Mouse (Mus musculus) lung, embryonic 16.5 days (tissue): Measurements from ENCODE around the gene Rfk. TPM values are rescaled to one million over a fixed set of nuclear protein-coding genes. Genes with fewer than 3 reads are reported as not detected.
A peak's percentile ranks its signal among the peaks of the same experiment; 100 is the strongest.

Source experiments
- ATAC-seq: fragments of 200-750 bp; cut with Nextera tagmentation; 2 replicates; pipeline ENCODE4 v1.8.0; 2017; ENCODE audit warnings: low read depth, mild to moderate bottlenecking, moderate library complexity
- H3K27ac ChIP-seq: fragments of 300-500 bp; sonication (generic); 2 replicates; pipeline ENCODE4 v1.5.1; 2014; ENCODE audit warnings: mild to moderate bottlenecking, control low read depth, low read length
- H3K27me3 ChIP-seq: fragments of 300-500 bp; sonication (generic); 2 replicates; pipeline ENCODE4 v1.6.1; 2014; ENCODE audit warnings: low read depth, low read length, mixed read lengths; ENCODE audit not compliant: control insufficient read depth, insufficient read depth
- H3K36me3 ChIP-seq: fragments of 300-500 bp; sonication (generic); 2 replicates; pipeline ENCODE4 v1.6.1; 2014; ENCODE audit warnings: low read length; ENCODE audit not compliant: control insufficient read depth, insufficient read depth
- H3K4me1 ChIP-seq: fragments of 300-500 bp; sonication (generic); replicated peaks from 2 replicates; pipeline ENCODE4 v1.6.1; 2014; ENCODE audit warnings: low read length, mixed read lengths; ENCODE audit not compliant: control insufficient read depth, insufficient read depth
- H3K4me2 ChIP-seq: fragments of 300-500 bp; sonication (generic); 2 replicates; pipeline ENCODE4 v1.6.1; 2014; ENCODE audit warnings: low read depth, low read length, control low read depth
- H3K4me3 ChIP-seq: fragments of 300-500 bp; sonication (generic); 2 replicates; pipeline ENCODE4 v1.5.1; 2014; ENCODE audit warnings: mild to moderate bottlenecking, low read length, control low read depth
- H3K9ac ChIP-seq: fragments of 300-500 bp; sonication (generic); 2 replicates; pipeline ENCODE4 v1.6.1; 2014; ENCODE audit warnings: low read length, control low read depth
- H3K9me3 ChIP-seq: fragments of 300-500 bp; sonication (generic); 2 replicates; pipeline ENCODE4 v1.6.1; 2016; ENCODE audit warnings: low read length; ENCODE audit not compliant: control insufficient read depth
- WGBS: fragments of 180-500 bp; shearing (Covaris S2); extraction: QIAGEN DNeasy Blood & Tissue Kit; methylation state at CpG from one replicate; pipeline ENCODE4 v1.1.7; 2014; 5-methylcytosine and 5-hydroxymethylcytosine counted together
- polyA plus RNA-seq: library from polyadenylated mRNA; unstranded; fragments of >200 nt; fragmentation: Nextera tagmentation; extraction: Ambion mirVana; gene quantifications from 2 replicates; pipeline ENCODE4 v1.2.1, GENCODE M21; 2015

Rfk gene
- 65.2 and 71.1 TPM in 2 replicates for polyA plus RNA-seq

DNA sequence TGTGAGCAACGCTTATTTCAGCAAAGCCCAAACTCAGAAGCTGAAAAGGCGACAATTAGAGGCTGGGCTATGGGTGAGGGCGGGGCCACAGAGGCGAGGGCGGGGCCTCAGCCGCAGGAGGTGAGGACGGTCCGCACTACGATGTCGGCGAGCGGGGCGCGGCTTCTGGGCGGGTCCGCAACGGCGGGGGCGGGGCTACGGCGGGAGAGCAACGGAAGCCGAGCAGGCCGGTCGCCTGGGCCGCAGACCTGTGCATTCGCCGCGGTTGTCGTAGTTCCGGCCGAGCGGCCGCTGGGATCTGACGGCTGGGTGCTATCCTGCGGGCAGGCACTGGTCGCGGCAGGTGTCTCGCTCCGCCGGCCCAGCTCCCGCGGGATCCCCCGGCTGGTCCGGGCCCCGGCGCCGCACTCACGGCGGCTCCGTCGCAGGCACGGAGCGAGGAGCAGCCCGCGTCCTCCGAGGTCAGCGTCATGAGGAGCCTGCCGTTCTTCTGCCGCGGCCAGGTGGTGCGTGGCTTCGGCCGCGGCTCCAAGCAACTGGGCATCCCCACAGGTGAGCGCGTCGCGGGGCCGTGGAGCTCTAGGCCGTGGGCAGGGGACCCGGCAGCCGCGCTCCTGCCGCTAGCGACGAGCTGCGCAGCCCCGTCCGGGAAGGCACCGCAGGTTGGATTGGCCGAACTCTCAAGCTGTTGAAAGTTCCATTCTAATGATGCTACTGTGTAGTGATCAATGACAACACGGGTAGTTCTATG, at the start of gene Rfk:
Gene Rfk (plus strand): TSS at position 203 of the 751 bp plus-strand sequence.
- Histone ChIP-seq H3K36me3 (peaks cover 3% of the 10 kb centered on the region; the same call in 1 of the 2 replicates), H3K4me3 (peak within 1 kb of the TSS; percentile 67), H3K9me3 (no peaks in the 10 kb centered on the region), H3K4me1 (peaks cover 14% of the 10 kb centered on the region), H3K9ac (peak within 1 kb of the TSS; percentile 85), H3K27me3 (no peaks in the 10 kb centered on the region; the same call in 1 of the 2 replicates), H3K27ac (peak within 1 kb of the TSS; percentile 51), H3K4me2 (peak within 1 kb of the TSS; percentile 67)
- WGBS = under 1% methylated on average over 80 of the region's 83 CpGs
- ATAC-seq = peak; percentile 98

DNA sequence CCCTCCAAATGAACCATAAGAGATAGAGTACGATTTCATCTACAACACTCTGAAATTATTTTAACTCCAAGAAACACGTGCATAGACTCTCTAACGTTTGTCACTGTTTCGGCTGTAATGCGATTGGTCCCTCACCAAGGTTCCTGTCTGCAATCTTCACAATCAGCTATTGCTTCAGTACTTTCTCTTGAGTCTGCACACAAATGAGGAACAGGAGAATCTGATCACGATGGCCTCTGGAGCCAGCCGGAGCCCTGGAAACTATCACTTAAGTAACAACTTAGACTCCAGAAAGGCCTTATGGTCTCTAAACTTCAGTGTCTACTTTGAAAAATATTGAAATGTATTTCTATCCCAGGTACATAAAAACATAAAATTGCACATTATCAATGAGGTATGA, 49.0 kb upstream of the Rfk start:
- ATAC-seq = no peak
- no peak overlapping the region for H3K9ac ChIP-seq
- WGBS = 84% methylated on average over 7 of the region's 7 CpGs
- H3K27ac ChIP-seq = no peak overlapping the region
- H3K9me3 ChIP-seq = no peaks in the 10 kb centered on the region
- H3K36me3 ChIP-seq = no peaks in the 10 kb centered on the region
- H3K4me1 ChIP-seq = no peaks in the 10 kb centered on the region
- no peak overlapping the region for H3K4me2 ChIP-seq
- H3K27me3 ChIP-seq = no peaks in the 10 kb centered on the region
- H3K4me3 ChIP-seq = no peak overlapping the region

DNA sequence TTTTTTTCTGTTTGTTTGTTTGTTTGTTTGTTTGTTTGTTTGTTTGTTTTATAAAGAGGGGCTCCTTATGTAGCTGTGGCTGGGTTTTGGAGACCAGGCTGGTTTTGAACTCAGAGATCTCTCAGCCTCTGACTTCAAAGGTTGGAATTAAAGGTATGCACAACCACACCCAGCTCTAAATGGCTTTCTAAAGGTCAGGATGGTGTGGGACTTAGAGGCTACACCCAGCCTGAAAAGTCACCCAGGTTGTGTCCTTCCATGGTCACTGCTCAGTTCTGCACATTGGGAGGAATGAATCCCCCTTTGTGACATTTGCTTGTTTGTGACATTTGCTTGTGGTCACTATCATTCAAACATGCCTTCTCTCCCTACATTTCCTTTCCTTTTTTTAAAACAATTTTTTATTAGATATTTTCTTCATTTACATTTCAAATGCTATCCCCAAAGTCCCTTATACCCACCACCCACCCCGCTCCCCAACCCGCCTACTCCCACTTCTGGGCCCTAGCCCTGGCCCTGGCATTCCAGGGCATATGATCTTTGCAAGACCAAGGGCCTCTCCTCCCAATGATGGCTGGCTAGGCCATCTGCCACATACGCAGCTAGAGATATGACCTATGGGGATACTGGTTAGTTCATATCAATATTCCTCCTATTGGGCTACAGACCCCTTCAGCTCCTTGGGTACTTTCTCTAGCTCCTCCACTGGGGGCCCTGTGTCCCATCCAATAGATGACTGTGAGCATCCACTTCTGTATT, 46.9 kb upstream of the Rfk start:
- H3K36me3 ChIP-seq = no peaks in the 10 kb centered on the region
- WGBS = 94% methylated on average over 3 of the region's 3 CpGs
- no peak overlapping the region for H3K27ac ChIP-seq
- no peaks in the 10 kb centered on the region for H3K4me1 ChIP-seq
- ATAC-seq = no peak
- no peak overlapping the region for H3K4me2 ChIP-seq
- H3K4me3 ChIP-seq = no peak overlapping the region
- no peak overlapping the region for H3K9ac ChIP-seq
- H3K27me3 ChIP-seq = no peaks in the 10 kb centered on the region
- H3K9me3 ChIP-seq = no peaks in the 10 kb centered on the region

DNA sequence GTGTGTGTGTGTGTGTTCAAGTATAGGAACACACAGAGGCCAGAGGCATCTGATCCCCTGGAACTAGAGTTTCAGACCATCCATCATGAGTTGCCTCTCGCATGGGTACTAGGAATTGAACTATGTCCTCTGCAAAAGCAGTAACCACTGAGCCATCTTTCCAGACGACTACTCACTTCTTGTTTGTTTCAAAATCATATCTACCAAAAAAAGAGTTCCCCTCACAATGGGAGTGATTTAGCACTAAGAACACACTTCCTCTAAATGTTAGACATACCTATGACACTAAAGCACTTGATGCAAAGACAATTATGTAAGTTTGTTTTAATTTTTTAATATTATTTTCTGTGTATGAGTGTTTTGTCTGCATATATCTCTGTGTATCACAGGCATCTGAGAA, 46.0 kb upstream of the Rfk start:
- 81% methylated on average over 2 of the region's 2 CpGs for WGBS
- Histone ChIP-seq H3K36me3 (no peaks in the 10 kb centered on the region), H3K4me1 (no peaks in the 10 kb centered on the region), H3K27ac (no peak overlapping the region), H3K4me2 (no peak overlapping the region), H3K27me3 (no peaks in the 10 kb centered on the region), H3K9me3 (no peaks in the 10 kb centered on the region), H3K9ac (no peak overlapping the region), H3K4me3 (no peak overlapping the region)
- ATAC-seq = no peak

DNA sequence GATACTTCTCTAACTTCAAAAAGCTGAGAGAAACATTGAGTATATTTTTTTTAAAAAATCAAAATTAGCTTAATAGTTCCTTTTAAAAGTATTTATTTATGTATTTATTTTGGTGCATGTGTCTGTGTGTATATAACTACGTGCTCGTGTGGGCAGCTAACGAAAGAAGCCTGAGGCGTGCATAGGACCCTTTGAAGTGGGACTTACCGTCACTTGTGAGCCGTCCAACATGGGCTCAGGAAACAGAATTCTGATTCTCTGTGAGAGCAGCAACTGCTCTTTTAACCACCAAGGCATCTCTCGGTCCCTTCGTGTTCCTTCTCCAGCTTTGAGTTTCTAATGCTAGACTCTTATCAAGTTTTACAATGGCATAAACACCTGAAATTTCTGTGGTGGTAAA, 40.1 kb upstream of the Rfk start:
- Histone ChIP-seq H3K4me3 (no peak overlapping the region), H3K9me3 (no peaks in the 10 kb centered on the region), H3K27me3 (no peaks in the 10 kb centered on the region; the same call in 1 of the 2 replicates), H3K4me1 (0 out of 2 replicates have a peak, but pooled peaks cover 5% of the 10 kb centered on the region), H3K4me2 (no peak overlapping the region), H3K36me3 (no peaks in the 10 kb centered on the region), H3K27ac (no peak overlapping the region), H3K9ac (no peak overlapping the region)
- no peak for ATAC-seq
- WGBS = 73% methylated on average over 8 of the region's 8 CpGs

DNA sequence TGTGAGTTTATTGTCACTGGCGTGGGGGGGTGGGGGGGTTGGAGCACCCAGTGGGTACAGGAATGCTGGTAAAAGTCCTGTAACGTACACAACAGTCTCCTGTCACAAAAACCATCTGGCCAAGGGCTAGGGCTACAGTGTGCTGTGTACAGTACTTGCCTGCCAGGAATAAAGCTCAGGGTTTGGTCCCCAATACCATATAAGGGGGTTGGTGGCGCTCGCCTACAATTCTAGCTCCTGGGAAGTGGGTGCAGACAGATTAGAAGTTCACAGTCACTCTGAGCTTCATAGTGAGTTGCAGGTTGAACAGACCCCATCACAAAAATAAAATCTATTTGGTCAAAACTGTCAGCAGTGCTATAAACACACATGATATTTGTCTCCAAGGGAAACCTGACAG, 39.5 kb upstream of the Rfk start:
- Histone ChIP-seq H3K27ac (no peak overlapping the region), H3K9me3 (no peaks in the 10 kb centered on the region), H3K36me3 (no peaks in the 10 kb centered on the region), H3K9ac (no peak overlapping the region), H3K4me2 (no peak overlapping the region), H3K27me3 (no peaks in the 10 kb centered on the region; the same call in 1 of the 2 replicates), H3K4me3 (no peak overlapping the region), H3K4me1 (0 out of 2 replicates have a peak, but pooled peaks cover 5% of the 10 kb centered on the region)
- ATAC-seq = no peak
- 64% methylated on average over 4 of the region's 4 CpGs for WGBS

DNA sequence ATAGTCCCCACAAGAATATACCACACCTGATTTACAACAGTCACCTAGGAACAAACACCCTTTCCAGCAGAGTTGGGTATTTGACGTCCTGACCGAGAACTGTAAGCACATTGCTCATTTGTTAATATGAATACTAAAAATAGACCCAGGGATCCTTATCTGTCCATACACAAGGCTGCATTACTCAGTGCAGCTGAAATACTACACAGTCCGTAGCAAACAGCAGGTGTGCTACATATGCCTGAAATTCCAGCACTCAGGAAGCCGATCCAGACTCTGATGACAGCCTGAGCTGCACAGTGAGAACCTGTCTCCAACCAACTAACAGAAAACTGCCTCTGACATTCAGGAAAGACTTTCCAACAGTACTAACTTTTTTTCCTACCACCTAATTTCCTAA, 39.0 kb upstream of the Rfk start:
- Histone ChIP-seq H3K4me2 (no peak overlapping the region), H3K27ac (no peak overlapping the region), H3K9ac (no peak overlapping the region), H3K4me1 (0 out of 2 replicates have a peak, but pooled peaks cover 5% of the 10 kb centered on the region), H3K4me3 (0 out of 2 replicates have a peak overlapping the region, but pooled peaks have one; percentile 4), H3K27me3 (no peaks in the 10 kb centered on the region; the same call in 1 of the 2 replicates), H3K9me3 (no peaks in the 10 kb centered on the region), H3K36me3 (no peaks in the 10 kb centered on the region)
- no peak for ATAC-seq
- 39% methylated on average over 4 of the region's 4 CpGs for WGBS

DNA sequence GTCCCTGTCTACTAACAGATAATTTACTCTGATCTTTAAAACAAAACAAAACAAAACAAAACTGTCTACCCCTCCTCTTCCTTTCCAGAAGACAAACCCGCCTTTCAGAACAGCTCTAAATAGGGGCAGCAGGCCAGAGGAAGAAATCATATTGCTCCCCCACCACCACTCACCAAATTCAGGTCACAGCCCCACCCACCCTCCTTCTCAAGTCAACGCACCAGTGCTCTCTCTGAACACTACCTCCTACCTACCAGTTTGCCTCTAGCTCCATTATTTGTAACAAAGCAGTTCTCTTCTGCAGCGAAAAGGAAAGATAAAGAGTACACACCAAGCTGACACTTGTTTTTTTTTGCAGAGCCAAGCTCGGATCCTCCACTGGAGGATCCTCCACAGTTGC, 38.5 kb upstream of the Rfk start:
- Histone ChIP-seq H3K9ac (no peak overlapping the region), H3K27ac (no peak overlapping the region)

More for the DNA sequence above, 38.5 kb upstream of the Rfk start:
- Histone ChIP-seq H3K4me1 (0 out of 2 replicates have a peak, but pooled peaks cover 5% of the 10 kb centered on the region), H3K36me3 (no peaks in the 10 kb centered on the region), H3K4me3 (peak overlapping the region; percentile 60), H3K4me2 (peak overlapping the region; percentile 96), H3K9me3 (no peaks in the 10 kb centered on the region), H3K27me3 (no peaks in the 10 kb centered on the region; the same call in 1 of the 2 replicates)
- ATAC-seq = no peak
- WGBS = 21% methylated on average over 4 of the region's 4 CpGs
